Mouse (Mus musculus): Measurements from ENCODE around the gene Cct2. TPM values are rescaled to one million over a fixed set of nuclear protein-coding genes. Genes with fewer than 3 reads are reported as not detected.
A peak's percentile ranks its signal among the peaks of the same experiment; 100 is the strongest.

The Cct2 gene
- total RNA-seq (2021), result 100 to 1,000 TPM; 110 to 112 TPM
- long read RNA-seq, experiment 1, transcript Cct2-201 (16 exons, 1,959 nt), result major isoform, 116 of 126 reads
- long read RNA-seq, experiment 1, partial matches to known transcripts, result 7 of 126 reads
- long read RNA-seq, experiment 1, other reads (novel, unspliced or antisense), result 3 of 126 reads
- long read RNA-seq, experiment 2, transcript Cct2-201 (16 exons, 1,959 nt), result major isoform, 127 of 149 reads
- long read RNA-seq, experiment 2, partial matches to known transcripts, result 15 of 149 reads
- long read RNA-seq, experiment 2, other reads (novel, unspliced or antisense), result 7 of 149 reads

GRCm38 (mm10) chr10:117063254-117064021 lies at the start of gene Cct2:
TSS of gene Cct2 (minus strand) at chr10:117063814.
- DNase-seq (ENCODE audit: low spot score), result peak; percentile 91

- DNase-seq (ENCODE audit: low spot score), result no peak
Observed at GRCm38 (mm10) chr10:117112545-117112944, 48.9 kb upstream of the Cct2 start.

- no peak for DNase-seq (ENCODE audit: low spot score)
Observed at GRCm38 (mm10) chr10:117111455-117111854, 47.8 kb upstream of the Cct2 start.

GRCm38 (mm10) chr10:117110271-117110670 lies 46.7 kb upstream of the Cct2 start:
- no peak for DNase-seq (ENCODE audit: low spot score)

- DNase-seq (ENCODE audit: low spot score), result no peak
Observed at GRCm38 (mm10) chr10:117106686-117107085, 43.1 kb upstream of the Cct2 start.

GRCm38 (mm10) chr10:117106244-117106643 lies 42.6 kb upstream of the Cct2 start:
- DNase-seq (ENCODE audit: low spot score), result no peak

- DNase-seq (ENCODE audit: low spot score), result no peak
Observed at GRCm38 (mm10) chr10:117105015-117105414, 41.4 kb upstream of the Cct2 start.

GRCm38 (mm10) chr10:117103854-117104598 lies 40.4 kb upstream of the Cct2 start:
- no peak for DNase-seq (ENCODE audit: low spot score)

GRCm38 (mm10) chr10:117100175-117100574 lies 36.6 kb upstream of the Cct2 start:
- DNase-seq (ENCODE audit: low spot score), result no peak

GRCm38 (mm10) chr10:117097116-117097698 lies 33.6 kb upstream of the Cct2 start:
- DNase-seq (ENCODE audit: low spot score), result no peak

GRCm38 (mm10) chr10:117096096-117096495 lies 32.5 kb upstream of the Cct2 start:
- no peak for DNase-seq (ENCODE audit: low spot score)

- peak; percentile 36 for DNase-seq (ENCODE audit: low spot score)
Observed at GRCm38 (mm10) chr10:117094504-117095329, 31.1 kb upstream of the Cct2 start.

GRCm38 (mm10) chr10:117089628-117090027 lies 26.0 kb upstream of the Cct2 start:
- DNase-seq (ENCODE audit: low spot score), result no peak

- no peak for DNase-seq (ENCODE audit: low spot score)
Observed at GRCm38 (mm10) chr10:117081914-117082359, 18.3 kb upstream of the Cct2 start.

GRCm38 (mm10) chr10:117081326-117081725 lies 17.7 kb upstream of the Cct2 start:
- no peak for DNase-seq (ENCODE audit: low spot score)

GRCm38 (mm10) chr10:117078284-117078683 lies 14.7 kb upstream of the Cct2 start:
- no peak for DNase-seq (ENCODE audit: low spot score)

GRCm38 (mm10) chr10:117073176-117073575 lies 9.6 kb upstream of the Cct2 start:
- no peak for DNase-seq (ENCODE audit: low spot score)

GRCm38 (mm10) chr10:117072191-117072888 lies 8.7 kb upstream of the Cct2 start:
- no peak for DNase-seq (ENCODE audit: low spot score)

GRCm38 (mm10) chr10:117069109-117069508 lies 5.5 kb upstream of the Cct2 start:
- no peak for DNase-seq (ENCODE audit: low spot score)

GRCm38 (mm10) chr10:117064076-117064475 lies 462 bp upstream of the Cct2 start:
- DNase-seq (ENCODE audit: low spot score), result no peak
